Mouse (Mus musculus) embryonic fibroblast, embryonic 13.5 days (primary cell): Measurements from ENCODE around the gene Rnf208.

Source experiments
- CTCF ChIP-seq: IDR thresholded peaks from 2 replicates; pipeline ENCODE4 v1.5.1; 2011; ENCODE audit warnings: mild to moderate bottlenecking, control low read depth, low read length, moderate library complexity, borderline replicate concordance; ENCODE audit not compliant: insufficient read depth
- POLR2A ChIP-seq: IDR thresholded peaks from 2 replicates; pipeline ENCODE4 v1.6.1; 2011; ENCODE audit warnings: low read depth, mild to moderate bottlenecking, control low read depth, low read length, moderate library complexity

DNA sequence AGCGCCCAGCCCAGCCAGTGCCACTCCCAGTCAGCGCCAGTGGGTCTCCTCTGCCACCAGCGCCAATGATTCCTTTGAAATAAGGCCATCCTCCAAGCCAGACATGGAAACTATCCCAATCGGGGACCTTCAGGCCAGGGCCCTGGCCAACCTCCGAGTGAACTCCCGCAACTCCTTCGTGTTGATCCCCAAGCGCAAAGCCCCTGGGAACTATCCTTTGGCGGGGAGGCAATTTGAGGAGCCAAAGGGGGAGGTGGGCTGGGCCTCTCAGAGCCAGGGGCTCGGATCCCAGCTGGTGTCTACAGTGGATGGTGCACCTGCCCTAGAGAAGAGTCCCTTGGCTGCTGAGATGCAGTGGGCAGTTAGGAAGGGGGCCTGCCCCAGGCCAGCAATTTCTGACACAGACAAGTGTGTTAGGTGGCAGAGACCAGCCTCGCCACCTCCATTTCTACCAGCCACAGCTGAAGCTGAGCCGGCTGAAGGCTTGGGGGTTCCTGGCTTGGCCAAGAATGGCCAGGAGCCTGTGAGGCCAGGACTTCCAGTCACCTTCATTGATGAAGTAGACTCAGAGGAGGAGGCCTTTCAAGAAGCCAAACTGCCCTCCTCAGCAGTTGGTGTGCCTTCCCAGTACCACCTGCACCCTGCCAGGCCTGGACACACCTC is 21.7 kb downstream of the Rnf208 start:
- TF ChIP-seq CTCF (no peak), POLR2A (no peak)
